Mouse (Mus musculus) erythroblast, embryonic 14.5 days (primary cell): ENCODE results near the gene Rin3.

Experiments
- GATA1 ChIP-seq: IDR thresholded peaks from 2 replicates; pipeline ENCODE4 v1.6.1; 2012; ENCODE audit warnings: low read length, inconsistent platforms, mixed read lengths
- TAL1 ChIP-seq: IDR thresholded peaks from 3 replicates; pipeline ENCODE4 v1.6.1; 2012; ENCODE audit warnings: low read length, inconsistent platforms, mixed read lengths

- no peak for TF ChIP-seq GATA1
- TF ChIP-seq TAL1: no peak
These were observed 26.9 kb downstream of the Rin3 start for GRCm38 (mm10) chr12:102309800-102310195.
